Mouse (Mus musculus) bone marrow, adult 2 months (tissue): Measurements from ENCODE around the gene Prpf38b.

ENCODE experiments used
- CTCF ChIP-seq: fragments of 200-500 bp; IDR thresholded peaks from 2 replicates; pipeline ENCODE4 v1.5.1; 2011; ENCODE audit warnings: low read length, control low read depth; ENCODE audit not compliant: control insufficient read depth, insufficient read depth
- POLR2A ChIP-seq: fragments of 200-500 bp; IDR thresholded peaks from 2 replicates; pipeline ENCODE4 v1.6.1; 2011; ENCODE audit warnings: low read depth, mild to moderate bottlenecking, control low read depth, low read length, borderline replicate concordance; ENCODE audit not compliant: control insufficient read depth

- TF ChIP-seq CTCF = no peak
- TF ChIP-seq POLR2A = no peak
Observed at GRCm38 (mm10) chr3:108879836-108880435, 31.6 kb downstream of the Prpf38b start.
